Mouse (Mus musculus): Measurements from ENCODE around the gene Tmem232.
"Not testable (repeated sequence)": the region's sequence is repeated elsewhere in the genome, so short reads cannot be mapped to it uniquely, and the experiment has no call there.

The Tmem232 gene

GRCm38 (mm10) chr17:65540441-65541272 lies at the start of gene Tmem232:
Tmem232 (minus strand) TSS chr17:65540782.
- peak; percentile 27 for DNase-seq

GRCm38 (mm10) chr17:65586892-65587291 lies 46.3 kb upstream of the Tmem232 start:
- no peak for DNase-seq

GRCm38 (mm10) chr17:65581440-65581839 lies 40.9 kb upstream of the Tmem232 start:
- DNase-seq, result no peak

DNA sequence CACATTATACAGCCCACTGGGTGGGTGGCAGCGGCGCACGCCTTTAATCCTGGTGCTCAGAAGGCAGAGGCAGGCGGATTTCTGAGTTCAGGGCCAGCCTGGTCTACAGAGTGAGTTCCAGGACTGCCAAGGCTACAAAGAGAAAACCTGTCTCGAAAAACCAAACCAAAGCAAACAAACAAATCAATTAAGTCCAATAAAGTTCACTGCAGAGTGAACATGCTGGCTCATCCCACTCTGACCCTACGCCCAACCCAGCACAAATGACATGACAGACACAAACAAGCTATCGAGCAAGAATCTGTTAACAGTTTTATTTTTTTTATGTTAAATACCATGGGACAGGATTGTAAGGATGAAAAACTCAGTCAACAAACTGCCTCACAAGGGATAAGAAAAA lies 39.2 kb upstream of the Tmem232 start:
- no peak for DNase-seq

DNA sequence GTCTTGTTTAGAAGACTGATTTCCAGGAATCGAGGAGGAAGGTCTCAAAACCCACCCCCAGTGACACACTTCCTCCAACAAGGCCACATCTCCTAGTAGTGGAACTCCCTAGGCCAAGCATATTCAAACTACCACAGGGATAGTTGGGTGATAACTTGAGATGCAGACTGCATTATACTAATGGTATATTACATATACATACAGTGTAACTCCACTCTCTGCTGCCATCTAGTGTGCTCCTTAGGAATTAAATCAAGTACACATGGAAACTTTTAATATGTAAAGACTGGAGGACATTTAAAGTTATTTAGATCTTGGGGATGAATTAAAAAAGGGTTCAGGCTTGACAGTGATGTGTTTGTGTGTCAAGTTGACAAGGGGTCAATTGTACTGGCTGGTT lies 34.8 kb upstream of the Tmem232 start:
- DNase-seq, result no peak

DNA sequence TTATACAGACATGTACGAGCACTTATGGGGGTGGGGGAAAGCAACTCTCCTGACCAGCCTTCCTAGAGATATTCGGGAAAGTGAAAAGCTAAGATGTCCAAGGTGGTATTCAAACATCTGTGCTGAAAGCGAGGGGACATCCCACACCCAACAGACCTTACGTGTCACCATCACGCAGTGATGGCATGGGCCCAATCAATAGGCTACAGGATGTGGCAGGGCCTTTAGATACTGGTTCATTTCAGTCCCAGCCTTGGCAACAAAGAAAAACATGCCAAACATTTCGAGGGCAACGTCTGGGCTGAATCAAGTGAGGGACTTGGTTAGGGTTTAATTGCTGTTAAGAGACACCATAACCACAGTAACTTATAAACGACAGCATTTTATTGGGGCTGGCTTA lies 34.3 kb upstream of the Tmem232 start:
- DNase-seq, result no peak

DNA sequence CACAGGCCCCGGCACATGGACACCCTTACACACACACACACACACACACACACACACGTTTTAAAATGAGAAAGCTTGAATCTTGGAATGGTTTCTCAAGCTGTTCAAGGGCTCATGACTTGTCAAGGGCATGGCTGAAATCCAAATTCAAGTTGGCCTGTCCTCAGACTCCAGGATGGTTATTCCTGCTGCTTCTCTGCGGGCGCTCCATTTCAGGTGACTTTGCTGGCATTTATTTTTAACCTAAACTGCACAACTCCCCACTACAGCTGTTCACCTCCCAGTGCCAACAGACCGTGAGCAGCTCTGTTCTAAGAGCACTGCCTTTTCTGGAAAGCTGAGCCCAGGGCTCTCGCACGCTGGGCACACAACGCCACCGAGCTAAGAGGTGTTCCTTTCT lies 31.3 kb upstream of the Tmem232 start:
- DNase-seq, result no peak

- no peak for DNase-seq
Measured at GRCm38 (mm10) chr17:65571466-65571865, 30.9 kb upstream of the Tmem232 start.

- no peak for DNase-seq
Measured at GRCm38 (mm10) chr17:65564189-65564588, 23.6 kb upstream of the Tmem232 start.

DNA sequence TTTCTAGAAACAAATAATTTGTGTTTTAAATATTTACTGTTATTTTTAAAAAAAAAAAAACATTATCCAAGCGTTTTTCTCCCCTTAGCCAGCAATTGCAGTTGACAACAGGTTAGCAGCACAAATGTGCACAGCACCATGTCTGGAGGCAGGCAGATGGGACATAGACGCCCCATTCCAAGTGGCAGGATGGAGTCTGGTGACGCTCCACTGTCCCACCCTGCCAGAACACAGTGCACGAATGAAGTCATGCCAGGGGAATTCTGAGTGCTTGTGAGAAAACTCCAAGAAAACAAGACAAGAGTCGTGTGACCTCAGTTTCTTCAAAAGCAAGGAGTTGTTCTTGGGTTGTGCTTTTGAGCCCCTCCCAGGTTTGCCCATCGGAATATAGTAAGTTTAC lies 22.8 kb upstream of the Tmem232 start:
- no peak for DNase-seq

DNA sequence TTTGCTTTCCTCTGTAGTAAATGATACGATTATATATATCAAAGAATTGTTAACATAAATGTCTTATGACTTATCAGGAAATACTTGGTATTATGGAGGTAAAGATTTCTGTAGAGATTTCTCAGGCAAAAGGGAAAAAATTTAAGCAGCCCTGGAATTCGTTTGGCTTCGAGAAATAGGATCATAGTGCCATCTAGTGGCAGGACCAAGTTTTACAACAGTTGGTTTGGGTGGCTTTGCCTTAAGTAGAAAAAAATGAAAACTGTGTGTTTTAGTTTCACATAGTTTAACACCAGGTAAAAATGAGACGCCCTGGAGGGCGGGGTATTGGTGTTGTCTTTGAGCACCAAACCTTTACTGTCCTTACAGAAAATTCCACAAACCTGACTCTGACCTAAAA lies 22.2 kb upstream of the Tmem232 start:
- peak; percentile 59 for DNase-seq

GRCm38 (mm10) chr17:65561361-65562015 lies 20.9 kb upstream of the Tmem232 start:
- no peak for DNase-seq

DNA sequence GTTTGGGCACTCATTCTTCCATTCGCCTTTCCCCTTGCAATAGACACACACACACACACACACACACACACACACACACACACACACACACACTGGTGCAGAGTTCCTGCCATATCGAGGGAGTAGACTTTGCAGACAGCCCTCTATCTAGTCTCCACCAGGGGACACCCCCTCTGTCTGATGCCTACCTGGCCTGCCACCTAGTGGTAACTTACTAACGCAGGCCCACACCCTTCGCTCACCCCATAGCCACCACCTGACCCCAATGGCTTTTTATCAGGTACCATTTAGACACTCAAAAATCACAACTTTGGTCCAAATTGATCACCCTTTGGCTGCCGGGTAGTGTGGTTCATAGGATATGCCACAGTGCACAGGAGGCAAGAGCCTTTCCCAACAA lies 18.7 kb upstream of the Tmem232 start:
- DNase-seq, result no peak

DNA sequence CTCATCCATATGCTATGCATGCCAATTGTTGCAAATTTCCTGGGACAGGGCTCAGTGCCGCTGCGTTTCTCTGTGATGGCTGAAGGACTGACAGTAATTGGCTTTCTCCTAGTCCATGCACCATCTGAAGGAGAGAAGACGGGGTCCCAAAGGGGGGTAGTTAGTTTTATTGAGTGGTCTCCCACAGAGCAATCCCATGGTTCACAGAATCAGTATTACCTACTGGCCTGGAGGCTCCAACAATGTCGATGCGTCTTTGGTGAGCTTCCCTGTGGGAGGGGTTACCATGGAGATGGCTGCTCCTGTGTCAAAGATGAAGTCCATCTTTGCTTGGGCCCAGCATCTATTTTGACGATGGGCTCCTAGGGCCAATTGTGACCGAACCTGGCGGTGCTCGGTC lies 18.2 kb upstream of the Tmem232 start:
- no peak for DNase-seq

DNA sequence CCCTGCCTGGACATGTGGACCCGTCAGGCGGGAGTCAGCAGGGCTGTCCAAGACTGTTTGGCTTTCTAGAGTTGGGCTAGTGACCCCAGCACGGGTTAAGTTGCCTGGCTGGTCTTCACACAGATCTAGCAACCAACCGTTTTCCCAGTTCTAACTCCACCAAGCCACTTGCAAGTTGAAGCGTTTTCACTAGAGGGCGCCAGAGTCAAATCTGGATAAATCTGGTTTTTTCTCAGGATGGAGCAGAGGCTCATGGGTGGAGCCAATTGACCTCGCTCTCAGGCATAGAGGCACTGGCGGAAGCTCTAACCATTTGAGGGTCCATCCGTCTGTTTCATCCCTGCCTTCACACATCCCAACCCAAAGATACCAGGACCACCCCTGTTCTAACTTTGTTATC lies 17.6 kb upstream of the Tmem232 start:
- DNase-seq, result peak; percentile 43

DNA sequence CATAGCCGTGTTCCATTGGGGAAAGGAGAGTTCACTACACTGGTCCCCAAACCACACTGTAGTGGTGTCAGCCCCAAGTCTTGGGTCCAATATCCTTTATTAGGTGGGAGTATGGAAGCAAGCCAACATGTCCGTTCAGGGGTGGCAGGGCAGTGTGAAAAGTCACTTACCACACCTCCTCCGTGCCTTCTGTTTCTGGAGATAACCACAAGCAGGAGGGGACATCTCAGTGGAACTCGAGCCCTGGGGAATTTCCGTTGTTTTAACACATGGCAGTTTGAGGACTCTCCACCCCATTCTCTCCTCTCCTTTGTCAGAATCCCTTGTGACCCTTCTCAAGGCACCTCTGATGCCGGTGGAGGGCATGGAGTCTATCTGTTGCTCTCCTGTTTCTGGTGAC lies 16.6 kb upstream of the Tmem232 start:
- no peak for DNase-seq

GRCm38 (mm10) chr17:65556798-65557197 lies 16.2 kb upstream of the Tmem232 start:
- DNase-seq, result no peak

GRCm38 (mm10) chr17:65552426-65552997 lies 11.9 kb upstream of the Tmem232 start:
- DNase-seq, result no peak

DNA sequence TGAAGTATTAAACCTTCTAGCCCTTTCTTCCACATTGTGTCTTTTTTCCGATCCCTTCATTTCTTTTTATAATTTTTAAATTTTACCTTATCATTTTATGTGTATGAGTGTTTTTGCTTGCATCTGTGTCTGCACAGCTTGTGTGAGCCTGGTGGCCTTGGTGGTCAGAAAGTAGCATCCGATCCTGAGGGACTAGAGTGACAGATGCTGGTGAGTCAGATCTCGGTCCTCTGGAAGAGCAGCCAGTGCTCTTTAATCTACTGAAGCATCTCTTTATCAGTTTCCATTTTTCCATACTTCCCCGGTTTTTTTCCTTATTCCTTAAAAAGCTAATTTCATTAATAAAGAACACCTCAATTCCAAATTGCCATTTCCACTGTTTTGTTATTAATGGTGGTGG lies 9.8 kb upstream of the Tmem232 start:
- DNase-seq, result no peak

GRCm38 (mm10) chr17:65548698-65549365 lies 8.2 kb upstream of the Tmem232 start:
- no peak for DNase-seq

- not testable (repeated sequence) for DNase-seq
Measured at GRCm38 (mm10) chr17:65546221-65546620, 5.6 kb upstream of the Tmem232 start.

GRCm38 (mm10) chr17:65536156-65536555 lies 4.4 kb downstream of the Tmem232 start:
- DNase-seq, result peak; percentile 30

- not testable (repeated sequence) for DNase-seq
Measured at GRCm38 (mm10) chr17:65532381-65532780, 8.2 kb downstream of the Tmem232 start.

DNA sequence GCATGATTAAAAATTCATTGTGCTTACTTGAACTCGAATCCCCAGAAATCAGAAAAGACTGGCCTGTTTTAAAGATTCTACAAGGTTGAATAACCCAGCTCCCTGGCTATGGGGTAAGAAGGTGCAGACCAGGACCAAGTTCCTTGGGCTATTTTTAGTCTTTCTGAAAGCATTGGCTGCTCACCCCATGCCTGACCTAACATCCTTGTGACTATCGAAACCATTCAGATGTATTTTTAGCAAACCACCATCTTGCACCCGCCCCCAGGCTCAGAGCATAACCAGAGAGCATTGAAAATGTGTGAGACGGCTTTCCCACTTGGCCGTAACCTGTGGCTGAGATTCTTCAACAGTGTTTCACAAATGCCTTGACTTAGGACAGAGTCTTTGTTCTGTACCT lies 13.1 kb downstream of the Tmem232 start:
- no peak for DNase-seq
